Mouse (Mus musculus) MN1 (cell line): ENCODE results near the gene Mcam.
A peak's percentile ranks its signal among the peaks of the same experiment; 100 is the strongest.
"Not testable (repeated sequence)": the region's sequence is repeated elsewhere in the genome, so short reads cannot be mapped to it uniquely, and the experiment has no call there.

Source experiments
- DNase-seq: peaks from one replicate; pipeline ENCODE4 v3.0.0-alpha.2; 2016; ENCODE audit warnings: low spot score

The Mcam gene

GRCm38 (mm10) chr9:44109360-44110095 lies 24.7 kb upstream of the Mcam start:
- peak; percentile 73 for DNase-seq

GRCm38 (mm10) chr9:44111909-44112308 lies 22.4 kb upstream of the Mcam start:
- DNase-seq, result not testable (repeated sequence)

DNA sequence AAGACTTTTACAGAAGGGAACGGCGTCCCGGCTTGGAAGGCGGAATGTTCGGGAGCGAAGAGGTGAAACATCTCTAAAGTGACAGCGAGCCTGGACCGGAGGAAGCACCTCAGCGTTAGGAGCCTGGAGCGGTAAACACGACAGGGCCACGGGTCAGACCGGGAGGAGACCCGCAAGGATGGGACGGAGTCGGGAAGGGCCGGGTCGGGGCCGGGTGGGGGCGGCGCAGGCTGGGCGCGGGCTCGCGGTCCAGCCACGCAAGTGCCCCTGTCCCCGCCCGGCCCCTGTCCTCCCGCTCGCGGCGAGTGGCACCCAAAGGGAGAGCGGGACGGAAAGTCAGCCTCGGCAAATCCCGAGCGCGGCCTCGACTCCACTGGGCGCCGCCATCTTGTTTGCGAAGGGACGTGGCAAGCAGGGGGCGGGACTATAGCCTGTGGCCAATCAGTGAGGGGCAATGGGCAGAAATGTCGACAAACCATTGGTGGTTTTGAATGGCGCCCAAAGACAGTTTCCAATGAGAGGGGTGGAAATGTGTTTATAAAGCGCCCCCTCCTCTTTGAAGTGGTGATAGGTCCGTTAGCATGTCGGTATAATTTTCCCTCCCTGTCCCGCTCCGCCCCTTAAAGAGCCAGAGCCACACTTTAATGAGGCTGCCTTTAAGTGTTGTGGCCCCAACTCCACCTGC lies 21.0 kb upstream of the Mcam start, which contains the start of the genes Gm49380 and Rnf26:
Gm49380 (minus strand) TSS at position 396 of the 685 bp plus-strand sequence.
Rnf26 (minus strand) TSS at position 413 of the 685 bp plus-strand sequence.
- DNase-seq, result peak; percentile 96

- DNase-seq, result no peak
These were observed 19.8 kb upstream of the Mcam start for GRCm38 (mm10) chr9:44114453-44114852.

GRCm38 (mm10) chr9:44115599-44115998 lies 18.7 kb upstream of the Mcam start:
- no peak for DNase-seq

DNA sequence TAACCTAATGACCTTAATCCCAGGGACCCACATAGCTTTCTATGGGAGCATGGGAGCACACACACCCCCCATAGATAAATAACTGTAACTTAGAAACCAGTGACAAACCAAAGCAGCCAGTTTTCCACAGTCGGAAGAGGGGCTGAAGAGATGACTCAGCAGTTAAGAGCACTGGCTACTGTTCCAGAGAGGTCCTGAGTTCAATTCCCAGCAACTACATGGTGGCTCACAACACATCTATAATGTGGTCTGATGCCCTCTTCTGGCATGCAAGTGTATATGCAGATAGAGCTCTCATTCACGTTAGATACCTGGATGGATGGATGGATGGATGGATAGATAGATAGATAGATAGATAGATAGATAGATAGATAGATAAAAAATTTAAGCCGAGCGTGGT lies 18.1 kb upstream of the Mcam start:
- no peak for DNase-seq

- no peak for DNase-seq
These were observed 15.3 kb upstream of the Mcam start for GRCm38 (mm10) chr9:44119011-44119410.

DNA sequence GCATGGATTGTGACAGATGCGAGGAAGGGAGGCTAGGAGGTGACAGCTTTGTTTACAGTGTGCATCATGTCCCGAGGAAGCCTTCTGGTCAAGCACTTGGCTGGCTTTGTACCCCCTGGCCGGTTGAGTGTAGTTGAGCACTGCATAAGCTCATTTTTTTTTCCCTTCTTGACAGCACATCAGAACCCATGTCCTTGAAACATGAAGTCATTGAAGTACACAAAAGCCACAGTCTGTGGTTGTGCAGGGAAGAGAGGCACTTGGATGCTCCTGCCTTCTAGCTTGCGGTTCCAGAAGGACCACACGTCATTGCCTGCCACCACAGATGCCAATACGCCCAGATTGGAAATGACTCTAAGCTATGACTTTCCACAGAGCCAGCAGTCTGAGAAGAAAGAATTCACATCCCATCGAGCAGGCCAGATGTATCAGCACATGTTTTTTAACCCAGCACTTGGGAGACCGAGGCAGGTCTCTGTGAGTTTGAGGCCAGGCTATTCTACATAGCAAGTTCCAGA lies 14.3 kb upstream of the Mcam start:
- no peak for DNase-seq

DNA sequence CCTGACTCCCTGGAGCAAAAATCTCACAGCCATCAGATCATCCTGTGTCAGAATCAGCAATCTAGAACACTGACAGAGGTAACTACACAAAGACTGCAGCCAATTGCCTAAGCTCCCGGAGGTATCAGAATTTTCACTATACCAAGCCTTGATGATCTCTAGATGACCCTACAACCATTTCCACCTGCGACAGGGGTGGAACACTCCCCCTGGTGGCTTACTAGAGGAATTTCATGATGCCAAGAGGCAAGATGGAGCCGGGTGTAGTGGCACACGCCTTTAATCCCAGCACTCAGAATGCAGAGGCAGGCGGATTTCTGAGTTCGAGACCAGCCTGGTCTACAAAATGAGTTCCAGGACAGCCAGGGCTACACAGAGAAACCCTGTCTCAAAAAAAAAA lies 10.0 kb upstream of the Mcam start:
- DNase-seq, result peak; percentile 24

DNA sequence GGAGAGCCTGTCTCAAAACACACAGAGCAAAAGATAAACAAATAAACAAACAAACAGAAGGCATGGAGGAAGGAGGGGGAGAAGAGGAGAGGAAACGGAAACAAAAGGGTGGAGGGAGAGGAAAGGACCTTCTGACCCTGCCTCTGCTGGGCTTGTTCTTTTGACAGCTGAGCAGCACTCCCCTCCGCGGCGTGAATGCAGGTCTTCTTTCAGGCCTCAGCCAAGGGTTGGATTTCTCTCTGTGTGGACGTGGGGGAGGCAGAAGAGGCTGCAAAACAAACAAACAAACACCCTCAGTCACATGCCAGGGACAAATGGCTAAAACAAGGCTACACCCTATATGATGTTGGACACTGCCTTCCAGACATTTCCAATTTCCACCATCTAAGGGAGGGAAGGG lies 9.2 kb upstream of the Mcam start:
- no peak for DNase-seq

DNA sequence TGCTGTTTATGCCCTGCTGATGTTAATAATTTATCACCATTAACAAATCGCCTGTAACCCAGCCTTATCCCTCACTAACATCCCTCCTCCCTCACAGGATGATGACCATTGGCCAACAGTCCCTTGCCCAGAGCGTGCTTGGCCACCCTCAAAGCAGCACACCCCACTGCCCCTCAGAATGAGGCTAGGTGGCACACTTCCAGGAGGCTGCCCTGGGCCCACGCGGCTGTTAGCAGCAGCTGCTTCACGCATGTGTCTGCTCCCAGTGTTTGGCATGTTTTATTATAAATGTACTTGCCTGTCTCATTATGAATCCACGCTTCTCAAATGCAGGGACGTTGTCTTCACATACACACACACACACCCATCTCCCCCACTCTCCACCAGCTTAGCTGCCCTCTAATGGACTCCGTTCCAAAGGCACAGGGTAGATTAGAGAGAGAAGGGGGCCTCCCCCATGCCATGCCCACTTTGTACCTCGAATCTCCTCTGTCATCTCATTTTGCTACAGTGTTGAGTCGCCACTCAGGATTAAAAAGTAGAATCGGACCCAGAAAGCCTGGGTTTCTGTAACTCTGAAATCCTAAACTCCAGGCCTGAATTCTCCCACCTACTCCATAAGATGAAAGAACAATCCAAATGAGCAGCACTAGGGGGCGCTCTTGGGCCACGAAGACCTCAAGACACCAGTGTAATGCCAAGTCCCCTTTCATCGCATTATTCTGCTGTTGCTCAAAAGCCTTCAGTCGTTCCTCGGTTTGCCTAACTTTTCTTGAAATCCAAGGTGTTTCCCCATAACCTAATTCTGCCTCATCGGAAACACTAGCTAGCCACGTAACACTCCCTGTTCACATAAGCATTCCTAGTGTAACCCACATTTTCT lies 8.5 kb upstream of the Mcam start:
- peak; percentile 89 for DNase-seq

DNA sequence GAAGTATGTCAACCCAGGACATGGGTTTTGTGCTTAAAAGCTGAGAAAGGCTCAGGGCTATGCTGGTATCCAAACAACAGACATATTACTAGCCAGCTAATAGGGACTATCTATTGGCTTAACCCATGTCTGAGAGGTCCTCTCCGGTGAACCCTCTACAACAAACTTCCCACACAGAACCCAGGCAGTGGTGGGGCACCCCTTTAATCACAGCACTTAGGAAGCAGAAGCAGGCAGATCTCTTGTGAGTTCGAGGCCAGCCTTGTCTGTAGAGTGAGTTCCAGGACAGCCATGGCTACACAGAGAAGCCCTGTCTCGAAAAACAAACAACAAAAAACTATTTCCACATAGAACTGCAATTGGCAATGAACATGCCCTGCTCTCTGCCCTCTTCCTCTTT lies 7.5 kb upstream of the Mcam start:
- no peak for DNase-seq

GRCm38 (mm10) chr9:44127351-44127801 lies 6.9 kb upstream of the Mcam start:
- no peak for DNase-seq

DNA sequence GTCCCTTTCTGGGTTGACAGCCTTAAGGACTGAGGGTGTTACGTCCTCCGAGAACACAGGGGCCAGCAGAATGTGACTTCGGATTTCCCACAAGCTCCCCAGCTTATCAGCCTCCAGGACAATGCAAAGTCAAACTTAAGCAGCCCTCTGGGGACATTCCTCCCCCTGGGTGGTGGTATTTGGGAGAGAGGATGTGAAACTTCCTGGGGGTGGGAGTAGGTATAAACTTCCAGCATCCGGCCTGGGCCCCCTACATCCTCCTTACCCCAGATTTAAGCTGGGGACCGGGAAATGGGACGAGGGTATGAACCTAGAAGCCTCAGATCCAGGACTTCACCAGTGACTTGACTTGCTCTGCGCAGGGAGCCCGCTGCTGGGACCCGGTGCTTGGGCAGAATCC lies 4.6 kb upstream of the Mcam start:
- no peak for DNase-seq

GRCm38 (mm10) chr9:44130034-44130433 lies 4.2 kb upstream of the Mcam start:
- DNase-seq, result peak; percentile 32

- DNase-seq, result no peak
These were observed 3.5 kb upstream of the Mcam start for GRCm38 (mm10) chr9:44130581-44131275.

DNA sequence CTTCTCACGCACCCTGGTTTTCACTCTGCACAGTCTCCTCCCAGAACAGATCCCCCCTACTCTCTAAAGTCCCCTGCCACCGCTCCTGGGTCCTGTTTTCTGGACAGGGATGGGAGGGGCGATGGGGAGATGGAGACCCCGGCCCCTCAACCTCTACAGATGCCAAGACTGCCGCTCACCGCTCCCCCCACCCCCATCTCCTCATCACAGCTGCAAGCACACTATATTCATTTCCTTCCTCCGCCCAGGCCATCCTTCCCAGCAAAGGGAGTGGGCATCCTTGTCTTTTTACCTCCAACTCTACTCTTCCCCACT lies 3.0 kb upstream of the Mcam start:
- no peak for DNase-seq

DNA sequence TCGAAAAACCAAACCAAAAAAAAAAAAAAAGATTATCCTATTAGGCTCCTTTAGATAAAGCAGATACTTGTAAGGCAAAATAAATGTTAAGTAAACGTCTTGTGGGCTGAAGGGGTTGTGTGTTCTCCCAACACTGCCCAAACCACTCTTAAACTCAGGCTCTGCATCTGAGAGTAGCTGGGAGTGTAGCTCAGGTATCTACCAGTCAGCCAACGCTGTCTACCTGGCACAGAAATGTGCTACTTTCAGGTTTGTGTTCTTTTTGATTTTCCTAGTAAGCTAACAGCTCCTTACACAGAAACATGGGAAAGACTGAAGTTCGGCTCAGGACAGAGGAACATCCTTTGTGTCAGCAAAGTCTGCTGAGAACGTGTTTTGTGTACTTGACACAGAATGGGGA lies 2.1 kb upstream of the Mcam start:
- DNase-seq, result no peak

- DNase-seq, result peak; percentile 63
These were observed 982 bp upstream of the Mcam start for GRCm38 (mm10) chr9:44133287-44133686.

GRCm38 (mm10) chr9:44134851-44135730 lies 822 bp downstream of the Mcam start:
- peak; percentile 86 for DNase-seq
